Mouse (Mus musculus): Measurements from ENCODE around the gene Gm1123.

Gene Gm1123

DNA sequence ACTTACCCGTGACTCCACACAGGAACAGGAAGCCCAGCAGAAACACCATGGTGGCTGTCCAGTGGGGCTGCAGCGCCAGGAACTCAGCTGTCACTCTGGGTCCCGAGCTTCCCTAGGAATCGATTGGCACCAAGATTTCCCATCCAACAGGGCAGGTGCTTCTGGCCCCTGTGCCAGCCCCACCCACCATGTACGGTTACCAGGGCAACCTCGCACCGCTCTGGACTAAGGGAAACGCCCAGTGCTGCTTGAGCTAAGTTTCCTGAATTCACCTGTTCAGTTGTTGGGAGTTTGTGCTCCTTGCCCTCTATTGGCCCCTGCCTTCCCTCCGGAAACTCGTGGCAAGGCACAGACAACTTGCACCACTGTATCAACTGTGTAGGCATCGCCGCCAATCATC is at the start of gene Gm1123:
TSS of gene Gm1123 (minus strand) at position 141 of the 400 bp plus-strand sequence.
- in situ Hi-C loops (cut with MboI, MseI): no loop called here

- in situ Hi-C loops (cut with MboI, MseI): no loop called here
These were observed 46.2 kb upstream of the Gm1123 start for GRCm38 (mm10) chr9:99081718-99082117.

DNA sequence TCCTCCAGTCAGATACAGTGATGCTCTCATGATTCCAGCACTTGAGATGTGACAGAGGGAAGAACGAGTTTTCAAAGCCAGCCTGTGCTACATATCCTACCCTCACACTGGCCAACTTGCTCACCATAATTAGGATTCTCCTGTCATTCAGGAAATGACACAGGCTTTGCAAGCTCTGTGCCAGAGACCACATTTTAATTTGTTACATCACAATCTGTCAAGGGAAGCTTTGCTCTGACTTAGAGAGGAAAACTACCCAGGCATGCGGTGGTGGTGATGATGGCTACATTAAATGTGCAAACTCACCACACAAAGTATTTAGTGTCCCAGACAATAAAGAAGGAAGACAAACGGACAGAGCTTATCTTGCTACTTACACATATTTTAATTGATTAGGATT is 45.8 kb upstream of the Gm1123 start:
- in situ Hi-C loops (cut with MboI, MseI): no loop called here

DNA sequence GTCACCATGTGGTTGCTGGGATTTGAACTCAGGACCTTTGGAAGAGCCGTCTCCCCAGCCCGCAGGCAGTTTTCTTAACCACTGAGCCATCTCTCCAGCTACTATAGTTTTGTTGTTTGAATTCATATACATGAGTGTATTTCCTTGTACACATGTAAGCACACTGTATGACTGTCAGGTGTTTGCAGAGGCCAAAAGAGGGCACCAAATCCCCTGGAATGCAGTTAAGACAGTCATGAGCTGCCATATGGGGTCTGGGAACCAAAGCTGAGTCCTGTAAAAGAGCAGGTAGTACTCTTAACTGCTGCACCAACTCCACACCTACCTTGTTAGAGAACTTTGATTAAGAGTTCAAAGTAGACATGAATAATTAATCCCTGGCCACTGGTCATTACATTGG is 45.1 kb upstream of the Gm1123 start:
- in situ Hi-C loops (cut with MboI, MseI): no loop called here

GRCm38 (mm10) chr9:99074462-99074861 is 38.9 kb upstream of the Gm1123 start:
- in situ Hi-C loops (cut with MboI, MseI): no loop called here

DNA sequence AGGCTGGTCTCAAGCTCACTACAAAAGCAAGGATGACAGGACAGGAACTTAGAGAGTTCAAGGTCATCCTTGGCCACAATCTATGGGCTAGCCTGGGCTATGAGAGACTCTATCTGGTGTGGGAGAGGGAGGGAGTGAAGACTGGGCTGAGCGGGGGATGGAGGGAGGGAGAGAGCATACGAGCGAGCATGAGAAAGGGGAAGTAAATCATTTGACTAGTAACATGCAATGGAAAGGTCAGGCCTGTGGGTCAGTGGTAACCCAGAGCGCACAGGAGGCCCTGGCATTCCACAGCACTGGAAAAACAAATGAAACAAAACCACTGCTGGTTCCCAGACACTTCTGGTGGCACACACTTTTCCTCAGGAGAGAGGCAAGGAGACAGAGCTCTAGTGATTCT is 37.0 kb upstream of the Gm1123 start:
- in situ Hi-C loops (cut with MboI, MseI): no loop called here

GRCm38 (mm10) chr9:99065311-99065710 is 29.8 kb upstream of the Gm1123 start:
- in situ Hi-C loops (cut with MboI, MseI): loop anchor here (5.0 kb wide), 1 partner anchor 312 kb away; no protein-coding TSS in a partner anchor

GRCm38 (mm10) chr9:99064216-99064615 is 28.7 kb upstream of the Gm1123 start:
- in situ Hi-C loops (cut with MboI, MseI): loop anchor here (5.0 kb wide), 1 partner anchor 178 kb away; the partner anchor contains the start of gene Cep70

- in situ Hi-C loops (cut with MboI, MseI): loop anchor here (5.0 kb wide), 1 partner anchor 180 kb away; the partner anchor contains the start of gene Cep70
These were observed 27.0 kb upstream of the Gm1123 start for GRCm38 (mm10) chr9:99062544-99062943.

GRCm38 (mm10) chr9:99057751-99058150 is 22.2 kb upstream of the Gm1123 start:
- in situ Hi-C loops (cut with MboI, MseI): no loop called here

DNA sequence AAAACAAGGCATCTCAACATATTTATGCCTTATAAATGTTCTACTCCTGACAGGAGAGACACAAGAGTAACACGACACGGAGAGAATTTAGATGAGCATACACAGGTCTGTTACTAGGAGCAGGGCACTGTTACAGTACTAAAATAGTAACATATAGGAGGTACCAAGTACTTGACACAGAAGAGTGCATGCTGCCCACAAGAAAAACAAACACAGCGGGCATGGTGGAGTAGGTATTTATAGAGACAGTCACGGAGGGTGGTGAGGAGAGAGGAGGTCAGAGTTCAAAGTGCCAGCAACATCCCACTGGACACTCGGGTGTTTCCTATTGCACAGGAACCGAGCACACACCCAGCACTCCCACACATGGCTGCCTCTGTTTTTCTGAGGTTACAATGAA is 14.2 kb upstream of the Gm1123 start:
- in situ Hi-C loops (cut with MboI, MseI): no loop called here

- in situ Hi-C loops (cut with MboI, MseI): no loop called here
These were observed 13.3 kb upstream of the Gm1123 start for GRCm38 (mm10) chr9:99048724-99049250.

- in situ Hi-C loops (cut with MboI, MseI): no loop called here
These were observed 9.2 kb upstream of the Gm1123 start for GRCm38 (mm10) chr9:99044761-99045160.

DNA sequence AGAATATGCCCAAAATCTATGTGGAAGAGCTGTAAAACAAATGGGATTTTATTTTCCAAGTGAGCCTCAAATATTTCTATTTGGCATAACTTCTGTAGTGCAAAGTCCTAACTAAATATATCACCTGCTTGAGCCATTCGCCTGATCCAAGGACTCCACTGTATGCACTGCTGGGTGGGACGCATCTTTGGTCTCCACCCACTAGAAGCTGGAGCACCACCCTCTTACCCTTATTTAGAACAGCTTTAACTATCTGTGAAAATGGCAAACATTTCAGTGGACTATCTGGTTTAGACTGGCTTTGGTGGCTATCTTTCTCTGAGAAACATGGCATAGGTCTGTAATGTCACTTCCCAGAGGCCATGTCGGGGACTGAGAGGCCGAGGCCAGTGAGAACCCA is 7.1 kb upstream of the Gm1123 start:
- in situ Hi-C loops (cut with MboI, MseI): no loop called here

GRCm38 (mm10) chr9:99041994-99042393 is 6.5 kb upstream of the Gm1123 start:
- in situ Hi-C loops (cut with MboI, MseI): no loop called here

GRCm38 (mm10) chr9:99034111-99034510 is 1.4 kb downstream of the Gm1123 start:
- in situ Hi-C loops (cut with MboI, MseI): no loop called here

DNA sequence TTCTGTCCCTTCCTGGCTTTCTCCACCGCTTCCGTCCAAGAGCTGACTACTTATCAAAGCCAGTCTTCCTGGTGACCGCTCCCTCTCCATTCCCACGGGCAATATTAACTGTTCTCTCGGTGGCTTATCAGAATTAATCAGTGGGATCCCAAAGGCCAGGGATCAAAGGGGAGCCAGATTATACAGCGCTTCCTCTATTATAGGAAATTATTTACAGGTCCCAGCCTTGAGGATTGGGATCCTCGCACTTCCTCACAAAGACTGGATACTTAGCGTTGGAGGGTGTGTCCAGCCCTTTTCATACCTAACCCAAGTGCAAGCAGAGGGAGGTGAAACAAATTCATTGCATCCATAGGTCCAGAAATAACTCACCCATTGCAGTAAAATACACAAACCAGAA is 3.5 kb downstream of the Gm1123 start:
- in situ Hi-C loops (cut with MboI, MseI): no loop called here

DNA sequence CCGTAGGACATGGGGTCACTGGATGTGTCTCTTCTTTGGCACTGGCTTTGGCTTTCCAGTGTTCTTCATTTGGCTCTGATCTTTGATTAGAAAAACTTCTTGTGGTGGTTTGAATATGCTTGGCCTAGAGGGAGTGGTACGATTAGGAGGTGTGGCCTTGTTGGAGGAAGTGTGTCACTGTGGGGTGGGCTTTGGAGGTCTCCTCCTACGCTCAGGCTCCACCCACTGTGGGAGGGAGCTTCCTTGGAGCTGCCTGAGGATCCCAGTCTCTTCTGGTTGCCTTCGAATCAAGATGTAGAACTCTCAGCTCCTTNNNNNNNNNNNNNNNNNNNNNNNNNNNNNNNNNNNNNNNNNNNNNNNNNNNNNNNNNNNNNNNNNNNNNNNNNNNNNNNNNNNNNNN is 13.8 kb downstream of the Gm1123 start:
- in situ Hi-C loops (cut with MboI, MseI): no loop called here

DNA sequence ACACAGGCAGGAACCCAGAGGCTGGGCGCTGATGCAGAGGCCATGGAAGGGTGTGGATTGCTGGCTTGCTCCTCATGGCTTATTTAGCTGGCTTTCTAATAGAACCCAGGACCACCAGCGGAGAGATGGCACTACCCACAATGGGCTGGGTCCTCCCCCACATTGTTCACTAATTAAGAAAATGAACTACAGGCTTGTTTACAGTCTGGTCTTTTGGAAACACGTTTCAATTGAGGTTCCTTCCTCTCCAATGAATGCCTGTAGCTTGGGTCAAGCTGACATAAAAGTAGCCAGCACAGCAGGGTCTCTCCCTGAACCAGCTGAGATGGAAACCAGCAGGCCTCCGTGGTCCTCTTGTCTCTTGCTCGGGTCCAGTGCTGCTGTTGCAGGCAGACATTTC is 14.3 kb downstream of the Gm1123 start:
- in situ Hi-C loops (cut with MboI, MseI): no loop called here

DNA sequence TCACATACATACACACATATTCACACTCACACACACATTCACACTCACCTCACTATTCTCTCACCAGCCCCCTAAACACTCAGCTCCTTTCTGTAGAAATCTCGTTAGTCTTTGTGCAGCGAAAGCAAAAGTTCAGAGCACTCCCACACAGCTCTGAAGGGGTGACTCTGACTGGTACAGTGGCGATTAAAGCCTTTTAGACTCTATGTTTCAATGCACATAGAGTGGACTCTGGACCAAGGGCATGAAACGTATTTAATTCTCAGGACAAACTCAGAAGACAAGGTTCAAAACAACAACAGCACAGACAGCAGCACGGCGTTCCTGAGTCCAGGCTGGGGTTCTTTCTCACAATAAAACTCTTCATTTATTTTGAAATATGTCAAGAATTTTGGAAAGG is 17.8 kb downstream of the Gm1123 start:
- in situ Hi-C loops (cut with MboI, MseI): no loop called here

DNA sequence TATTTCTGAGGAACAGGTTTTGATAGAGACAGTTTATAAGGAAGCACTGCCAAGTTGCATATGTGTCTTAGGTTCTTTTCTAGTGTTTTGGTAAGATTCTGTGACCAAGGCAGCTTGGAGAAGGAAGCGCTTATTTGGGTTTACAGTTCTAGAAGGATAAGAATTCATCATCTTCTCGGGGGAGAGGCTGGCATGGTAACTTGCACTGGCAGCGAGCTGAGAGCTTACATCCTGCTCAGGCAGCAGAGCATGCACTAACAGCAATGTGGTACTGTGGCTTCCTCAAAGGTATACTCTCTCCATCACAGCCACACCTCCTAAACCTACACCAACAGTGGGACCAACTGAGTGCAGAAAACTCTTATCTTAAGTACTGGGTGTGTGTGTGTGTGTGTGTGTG is 18.8 kb downstream of the Gm1123 start:
- in situ Hi-C loops (cut with MboI, MseI): no loop called here

DNA sequence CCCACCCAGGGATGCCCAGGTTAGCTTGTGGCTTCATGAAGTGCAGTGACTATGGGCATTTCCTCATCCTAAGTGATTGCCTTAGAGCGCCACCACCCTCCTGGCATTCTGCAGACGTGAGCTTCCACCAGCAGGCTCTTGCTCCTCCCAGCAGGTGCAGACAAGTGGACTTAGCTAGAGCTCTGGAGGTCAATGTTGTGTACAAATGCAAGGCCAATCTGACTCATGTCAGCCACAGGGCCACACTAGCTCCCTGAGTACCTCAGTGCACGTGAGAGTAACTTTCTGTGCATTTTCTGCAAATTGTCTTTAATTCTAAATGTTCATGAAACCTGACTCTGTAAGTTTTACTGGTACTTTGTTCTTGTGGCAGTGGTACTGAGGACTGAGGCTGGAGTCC is 19.2 kb downstream of the Gm1123 start:
- in situ Hi-C loops (cut with MboI, MseI): no loop called here

DNA sequence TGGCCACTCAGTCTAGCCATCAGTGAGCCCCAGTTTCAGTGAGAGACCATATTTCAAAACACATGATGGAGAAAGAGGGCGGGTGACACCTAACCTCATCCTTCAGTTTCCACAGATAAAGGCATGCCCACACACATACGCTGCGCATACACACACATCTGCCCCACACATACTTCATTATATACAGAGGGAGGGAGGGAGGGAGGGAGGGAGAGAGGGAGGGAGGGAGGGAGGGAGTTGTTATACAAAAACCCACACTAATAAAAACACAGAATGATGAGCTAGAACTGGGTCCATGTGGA is 25.7 kb downstream of the Gm1123 start:
- in situ Hi-C loops (cut with MboI, MseI): no loop called here

All from T-helper 2 cell (primary cell).